Mouse (Mus musculus) olfactory bulb, adult 2 months (tissue): ENCODE data around the gene Slc39a11. TPM values are rescaled to one million over a fixed set of nuclear protein-coding genes. Genes with fewer than 3 reads are reported as not detected.

Experiments used
- H3K27ac ChIP-seq: fragments of 200-500 bp; 2 replicates; pipeline ENCODE4 v1.5.1; 2012; ENCODE audit warnings: low read depth, low read length; ENCODE audit not compliant: insufficient read depth
- H3K4me1 ChIP-seq: fragments of 200-500 bp; 2 replicates; pipeline ENCODE4 v1.6.1; 2012; ENCODE audit warnings: low read length; ENCODE audit not compliant: control insufficient read depth, insufficient read depth
- H3K4me3 ChIP-seq: fragments of 200-500 bp; 2 replicates; pipeline ENCODE4 v1.5.1; 2012; ENCODE audit warnings: mild to moderate bottlenecking, low read depth, low read length, moderate library complexity; ENCODE audit not compliant: insufficient read depth
- CTCF ChIP-seq: fragments of 200-500 bp; IDR thresholded peaks from 2 replicates; pipeline ENCODE4 v1.5.1; 2012; ENCODE audit warnings: low read depth, mild to moderate bottlenecking, low read length, moderate library complexity; ENCODE audit not compliant: insufficient read depth
- POLR2A ChIP-seq: fragments of 200-500 bp; IDR thresholded peaks from 2 replicates; pipeline ENCODE4 v1.6.1; 2012; ENCODE audit warnings: mild to moderate bottlenecking, low read depth, low read length, moderate library complexity; ENCODE audit not compliant: insufficient read depth
- WGBS: fragments of 180-500 bp; shearing (Covaris S2); methylation state at CpG from one replicate; pipeline ENCODE4 v1.1.7; 2018; 5-methylcytosine and 5-hydroxymethylcytosine counted together
- polyA plus RNA-seq: library from polyadenylated mRNA; stranded (reverse); fragments of >200 nt; gene quantifications from 2 replicates; pipeline ENCODE4 v1.2.4, GENCODE M21; 2012; ENCODE audit warnings: low replicate concordance; ENCODE audit not compliant: missing spikeins, insufficient read depth, insufficient read length

The Slc39a11 gene
- polyA plus RNA-seq, 1 experiment = not detected

GRCm38 (mm10) chr11:113362617-113363016 lies 287.3 kb downstream of the Slc39a11 start:
- H3K4me3 ChIP-seq = no peak overlapping the region
- H3K4me1 ChIP-seq = peaks cover 2% of the 10 kb centered on the region; the same call in 1 of the 2 replicates
- TF ChIP-seq POLR2A (no peak), CTCF (no peak)
- H3K27ac ChIP-seq = no peak overlapping the region
- 92% methylated on average over 7 of the region's 7 CpGs for WGBS

- Histone ChIP-seq H3K27ac (no peak overlapping the region), H3K4me3 (no peak overlapping the region), H3K4me1 (peaks cover 7% of the 10 kb centered on the region; the same call in 1 of the 2 replicates)
- TF ChIP-seq CTCF (no peak), POLR2A (no peak)
- WGBS = 89% methylated on average over 10 of the region's 10 CpGs
Measured at GRCm38 (mm10) chr11:113360049-113360835, 289.6 kb downstream of the Slc39a11 start.

GRCm38 (mm10) chr11:113355932-113356331 lies 293.9 kb downstream of the Slc39a11 start:
- H3K27ac ChIP-seq = no peak overlapping the region
- 86% methylated on average over 5 of the region's 5 CpGs for WGBS
- TF ChIP-seq POLR2A (no peak), CTCF (no peak)

GRCm38 (mm10) chr11:113352085-113352815 lies 297.6 kb downstream of the Slc39a11 start:
- TF ChIP-seq CTCF (no peak), POLR2A (no peak)
- H3K4me3 ChIP-seq = no peak overlapping the region
- H3K27ac ChIP-seq = no peak overlapping the region
- 58% methylated on average over 12 of the region's 12 CpGs for WGBS
- H3K4me1 ChIP-seq = peaks cover 7% of the 10 kb centered on the region

More at GRCm38 (mm10) chr11:113355932-113356331, 293.9 kb downstream of the Slc39a11 start:
- Histone ChIP-seq H3K4me3 (no peak overlapping the region), H3K4me1 (peaks cover 9% of the 10 kb centered on the region)

GRCm38 (mm10) chr11:113350583-113350982 lies 299.3 kb downstream of the Slc39a11 start:
- no peak for TF ChIP-seq POLR2A
- no peak for TF ChIP-seq CTCF
- WGBS = 97% methylated on average over 4 of the region's 4 CpGs
- H3K27ac ChIP-seq = no peak overlapping the region
- H3K4me3 ChIP-seq = no peak overlapping the region
- H3K4me1 ChIP-seq = peaks cover 4% of the 10 kb centered on the region

GRCm38 (mm10) chr11:113346895-113347514 lies 302.9 kb downstream of the Slc39a11 start:
- 57% methylated on average over 9 of the region's 9 CpGs for WGBS

GRCm38 (mm10) chr11:113339770-113340169 lies 310.1 kb downstream of the Slc39a11 start:
- TF ChIP-seq CTCF = no peak
- TF ChIP-seq POLR2A = no peak
- Histone ChIP-seq H3K4me1 (no peaks in the 10 kb centered on the region), H3K4me3 (no peak overlapping the region), H3K27ac (no peak overlapping the region)
- 90% methylated on average over 8 of the region's 8 CpGs for WGBS

More at GRCm38 (mm10) chr11:113346895-113347514, 302.9 kb downstream of the Slc39a11 start:
- Histone ChIP-seq H3K4me1 (no peaks in the 10 kb centered on the region), H3K27ac (no peak overlapping the region), H3K4me3 (no peak overlapping the region)
- no peak for TF ChIP-seq CTCF
- TF ChIP-seq POLR2A = no peak

GRCm38 (mm10) chr11:113338581-113338980 lies 311.3 kb downstream of the Slc39a11 start:
- 77% methylated on average over 5 of the region's 5 CpGs for WGBS
- TF ChIP-seq POLR2A = no peak
- no peak for TF ChIP-seq CTCF

More at GRCm38 (mm10) chr11:113338581-113338980, 311.3 kb downstream of the Slc39a11 start:
- Histone ChIP-seq H3K4me3 (no peak overlapping the region), H3K4me1 (no peaks in the 10 kb centered on the region), H3K27ac (no peak overlapping the region)
